Mouse (Mus musculus) limb, embryonic 14.5 days (tissue): ENCODE data around the gene Neurl1a. TPM values are rescaled to one million over a fixed set of nuclear protein-coding genes. Genes with fewer than 3 reads are reported as not detected.

ENCODE experiments used
- ATAC-seq: fragments of 200-750 bp; cut with Nextera tagmentation; 2 replicates; pipeline ENCODE4 v1.8.0; 2017; ENCODE audit warnings: low read depth, moderate number of reproducible peaks, moderate TSS enrichment; ENCODE audit not compliant: low FRiP score
- DNase-seq: peaks from one replicate; pipeline ENCODE4 v3.0.0-alpha.2; 2015; ENCODE audit warnings: low spot score
- H3K27ac ChIP-seq: fragments of 300-500 bp; sonication (generic); replicated peaks from 2 replicates; pipeline ENCODE4 v1.5.1; 2014; ENCODE audit warnings: low read depth, mild to moderate bottlenecking, low read length, moderate library complexity, mixed read lengths
- H3K27me3 ChIP-seq: fragments of 300-500 bp; sonication (generic); 2 replicates; pipeline ENCODE4 v1.6.1; 2014; ENCODE audit warnings: low read length, mixed read lengths; ENCODE audit not compliant: control insufficient read depth, insufficient read depth
- H3K36me3 ChIP-seq: fragments of 300-500 bp; sonication (generic); 2 replicates; pipeline ENCODE4 v1.6.1; 2014; ENCODE audit warnings: mild to moderate bottlenecking, low read length, moderate library complexity, mixed read lengths; ENCODE audit not compliant: control insufficient read depth, insufficient read depth
- H3K4me1 ChIP-seq: fragments of 300-500 bp; sonication (generic); 2 replicates; pipeline ENCODE4 v1.6.1; 2014; ENCODE audit warnings: antibody characterized with exemption, low read length, mixed read lengths; ENCODE audit not compliant: control insufficient read depth, insufficient read depth
- H3K4me2 ChIP-seq: fragments of 300-500 bp; sonication (generic); replicated peaks from 2 replicates; pipeline ENCODE4 v1.6.1; 2014; ENCODE audit warnings: low read depth, mild to moderate bottlenecking, low read length, moderate library complexity; ENCODE audit not compliant: severe bottlenecking
- H3K4me3 ChIP-seq: fragments of 300-500 bp; sonication (generic); replicated peaks from 2 replicates; pipeline ENCODE4 v1.5.1; 2014; ENCODE audit warnings: low read length
- H3K9ac ChIP-seq: fragments of 300-500 bp; sonication (generic); 2 replicates; pipeline ENCODE4 v1.6.1; 2014; ENCODE audit warnings: mild to moderate bottlenecking, low read depth, low read length, moderate library complexity; ENCODE audit not compliant: severe bottlenecking
- H3K9me3 ChIP-seq: fragments of 300-500 bp; sonication (generic); 2 replicates; pipeline ENCODE4 v1.6.1; 2016; ENCODE audit warnings: low read length; ENCODE audit not compliant: control insufficient read depth
- POLR2A ChIP-seq: fragments of 200-500 bp; IDR thresholded peaks from 2 replicates; pipeline ENCODE4 v1.8.0; 2012; ENCODE audit warnings: inconsistent platforms, mild to moderate bottlenecking, moderate library complexity, borderline replicate concordance; ENCODE audit not compliant: insufficient read depth, insufficient read length; ENCODE audit errors: extremely low read depth
- WGBS: fragments of 180-500 bp; shearing (Covaris S2); extraction: QIAGEN DNeasy Blood & Tissue Kit; methylation state at CpG from one replicate; pipeline ENCODE4 v1.1.7; 2014; 5-methylcytosine and 5-hydroxymethylcytosine counted together
- polyA plus RNA-seq, 2 experiments: library from polyadenylated mRNA; depleted of rRNA in 1 of 2; stranded (reverse) in 1 of 2; unstranded in 1 of 2; fragments of >200 nt; fragmentation: Nextera tagmentation in 1 of 2; extraction: Ambion mirVana in 1 of 2; gene quantifications; 2 replicates each; pipeline versions ENCODE4 v1.2.1 to v1.2.3; 2012 to 2014

Neurl1a gene
- polyA plus RNA-seq, 2 experiments = 8.0 to 10.3 TPM

DNA sequence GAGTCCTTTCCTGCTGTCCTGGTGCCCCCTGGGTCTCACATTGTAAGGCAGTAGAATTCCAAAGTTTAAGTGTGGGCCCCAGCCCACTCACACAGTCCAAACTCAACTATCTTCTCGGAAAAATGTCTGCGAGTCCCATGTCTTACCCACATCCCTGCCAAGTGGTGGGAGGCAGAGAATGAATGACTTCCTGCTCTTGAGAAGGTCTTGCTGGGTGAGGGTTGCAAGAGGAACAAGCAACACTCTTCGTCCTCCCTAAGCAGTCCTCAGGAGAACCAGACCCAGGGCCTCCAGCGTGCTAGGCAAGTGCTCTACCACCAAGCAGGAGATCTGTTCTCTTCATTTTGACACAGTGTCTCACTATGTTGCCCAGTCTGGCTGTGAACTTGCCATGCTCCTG is 63.6 kb downstream of the Neurl1a start:
- no peak overlapping the region for H3K4me2 ChIP-seq
- whole genome bisulfite sequencing = 82% methylated on average over 4 of the region's 4 CpGs
- peaks cover 2% of the 10 kb centered on the region; the same call in 1 of the 2 replicates for H3K4me1 ChIP-seq
- H3K27ac ChIP-seq = no peak overlapping the region
- no peak overlapping the region for H3K4me3 ChIP-seq
- TF ChIP-seq POLR2A = no peak
- ATAC-seq (no peak), DNase-seq (no peak)
- no peaks in the 10 kb centered on the region for H3K9me3 ChIP-seq
- H3K9ac ChIP-seq = no peak overlapping the region
- H3K36me3 ChIP-seq = no peaks in the 10 kb centered on the region
- H3K27me3 ChIP-seq = no peaks in the 10 kb centered on the region

DNA sequence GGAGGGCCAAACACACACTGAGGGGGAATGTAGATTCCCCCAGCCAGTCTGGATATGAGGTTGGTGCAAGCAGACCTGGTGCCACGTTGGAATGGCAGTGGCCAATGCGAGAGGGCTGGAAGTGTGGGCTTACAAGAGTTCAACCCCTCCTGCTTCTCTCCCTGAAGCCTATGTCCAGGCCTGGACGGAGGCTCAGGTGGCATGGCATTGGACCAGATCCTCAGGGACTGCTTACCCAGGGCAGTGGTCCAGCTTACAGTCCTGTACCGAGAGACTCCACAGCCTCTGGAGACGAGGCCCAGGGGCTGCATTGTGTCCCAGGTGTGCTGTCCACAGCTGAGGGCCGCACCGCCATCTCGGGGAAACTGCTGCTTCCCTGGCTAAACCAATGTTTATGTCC is 66.9 kb downstream of the Neurl1a start:
- no peak overlapping the region for H3K9ac ChIP-seq
- DNase-seq = no peak
- no peak for ATAC-seq
- H3K9me3 ChIP-seq = no peaks in the 10 kb centered on the region
- H3K27ac ChIP-seq = no peak overlapping the region
- no peak overlapping the region for H3K4me3 ChIP-seq
- H3K27me3 ChIP-seq = no peaks in the 10 kb centered on the region
- H3K4me2 ChIP-seq = no peak overlapping the region
- TF ChIP-seq POLR2A = no peak
- H3K36me3 ChIP-seq = no peaks in the 10 kb centered on the region
- WGBS = 75% methylated on average over 8 of the region's 8 CpGs
- peaks cover 2% of the 10 kb centered on the region; the same call in 1 of the 2 replicates for H3K4me1 ChIP-seq

DNA sequence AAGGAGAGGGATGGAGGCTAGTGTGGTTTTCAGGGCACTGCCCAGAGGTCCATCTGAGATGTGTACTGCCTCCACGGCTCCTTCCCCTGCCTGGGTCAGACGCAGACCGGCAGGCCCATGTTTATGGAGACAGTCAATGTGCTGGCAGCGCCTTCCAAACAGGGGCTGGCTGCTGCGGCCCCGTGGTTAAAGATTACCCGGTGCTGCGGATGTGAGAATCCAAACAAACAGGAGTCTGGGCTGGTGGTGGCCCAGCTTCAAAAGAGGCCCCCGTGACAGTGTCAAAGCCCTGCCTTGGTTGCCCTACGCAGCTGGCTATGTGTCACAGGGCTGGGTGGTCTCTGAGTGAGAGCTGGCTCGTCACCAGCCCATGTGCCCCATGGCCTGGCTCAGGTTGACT is 69.2 kb downstream of the Neurl1a start:
- Histone ChIP-seq H3K4me3 (no peak overlapping the region), H3K9ac (no peak overlapping the region), H3K9me3 (no peaks in the 10 kb centered on the region)

DNA sequence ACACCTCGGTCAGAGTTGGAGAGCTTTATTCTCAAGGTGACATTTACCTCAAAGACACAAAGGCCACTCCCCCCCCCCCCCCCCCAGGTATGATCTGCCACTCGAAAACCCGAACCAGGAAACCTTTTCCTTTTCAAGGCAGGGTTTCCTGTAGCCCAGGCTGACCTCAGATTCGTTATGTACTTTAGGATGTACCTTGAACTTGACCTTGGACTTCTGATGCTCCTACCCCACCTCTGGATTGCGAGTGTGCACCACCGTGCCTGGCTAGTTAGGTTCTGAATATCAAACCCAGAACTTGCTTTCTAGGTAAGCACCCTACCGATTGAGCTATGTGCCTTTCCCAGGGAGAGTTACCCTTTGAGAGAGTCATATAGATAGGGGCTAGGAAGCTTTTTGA is 69.7 kb downstream of the Neurl1a start:
- WGBS = 78% methylated on average over 7 of the region's 7 CpGs
- no peak overlapping the region for H3K4me3 ChIP-seq
- H3K27ac ChIP-seq = no peak overlapping the region
- H3K27me3 ChIP-seq = peaks cover 15% of the 10 kb centered on the region
- H3K4me1 ChIP-seq = no peaks in the 10 kb centered on the region
- H3K4me2 ChIP-seq = no peak overlapping the region
- ATAC-seq = no peak
- H3K9ac ChIP-seq = no peak overlapping the region
- no peak for DNase-seq
- no peaks in the 10 kb centered on the region for H3K9me3 ChIP-seq
- no peak for TF ChIP-seq POLR2A
- H3K36me3 ChIP-seq = no peaks in the 10 kb centered on the region

More for the DNA sequence above, 69.2 kb downstream of the Neurl1a start:
- Histone ChIP-seq H3K36me3 (no peaks in the 10 kb centered on the region), H3K27ac (no peak overlapping the region), H3K4me1 (no peaks in the 10 kb centered on the region), H3K4me2 (no peak overlapping the region), H3K27me3 (peaks cover 10% of the 10 kb centered on the region)
- WGBS = 35% methylated on average over 10 of the region's 11 CpGs
- no peak for ATAC-seq
- no peak for DNase-seq
- no peak for TF ChIP-seq POLR2A

DNA sequence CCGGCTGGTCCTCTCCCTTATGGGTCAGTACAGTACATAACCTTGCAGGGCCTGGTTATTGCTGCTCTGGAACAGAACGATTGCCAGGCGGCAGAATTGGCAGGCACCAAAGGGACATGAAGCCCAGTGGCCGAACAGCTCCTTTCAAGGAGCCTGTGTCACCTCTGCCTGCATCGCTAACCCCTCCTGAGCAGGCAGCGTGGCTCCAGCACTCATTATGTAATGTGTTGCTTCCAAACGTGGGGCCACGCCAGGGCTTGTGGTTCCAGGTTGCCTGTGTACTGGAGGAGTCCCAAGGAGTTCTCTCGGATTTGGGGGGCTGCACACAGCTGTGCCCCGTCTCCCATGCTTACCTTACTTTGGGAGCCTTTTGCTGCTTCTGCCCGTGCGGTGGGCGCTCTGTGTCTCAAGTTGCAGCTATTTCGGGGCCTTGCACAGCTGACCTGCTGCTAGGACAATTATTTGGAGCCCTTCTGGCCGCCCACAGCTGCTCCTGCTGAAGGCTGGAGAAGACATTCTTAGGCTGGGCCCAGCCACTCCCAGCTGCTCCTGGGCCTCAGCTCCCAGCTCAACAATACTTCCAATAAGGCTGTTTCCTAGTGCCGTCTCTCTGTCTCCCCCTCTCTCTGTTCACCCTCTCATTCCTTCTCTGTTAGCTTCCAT is 70.4 kb downstream of the Neurl1a start:
- Histone ChIP-seq H3K27ac (no peak overlapping the region), H3K4me1 (no peaks in the 10 kb centered on the region), H3K9me3 (no peaks in the 10 kb centered on the region), H3K36me3 (no peaks in the 10 kb centered on the region), H3K27me3 (peaks cover 23% of the 10 kb centered on the region), H3K4me3 (no peak overlapping the region), H3K9ac (0 out of 2 replicates have a peak overlapping the region, but pooled peaks have one; percentile 16), H3K4me2 (no peak overlapping the region)
- DNase-seq (peak; percentile 55), ATAC-seq (peak; percentile 67)
- no peak for TF ChIP-seq POLR2A
- 46% methylated on average over 16 of the region's 16 CpGs for WGBS

DNA sequence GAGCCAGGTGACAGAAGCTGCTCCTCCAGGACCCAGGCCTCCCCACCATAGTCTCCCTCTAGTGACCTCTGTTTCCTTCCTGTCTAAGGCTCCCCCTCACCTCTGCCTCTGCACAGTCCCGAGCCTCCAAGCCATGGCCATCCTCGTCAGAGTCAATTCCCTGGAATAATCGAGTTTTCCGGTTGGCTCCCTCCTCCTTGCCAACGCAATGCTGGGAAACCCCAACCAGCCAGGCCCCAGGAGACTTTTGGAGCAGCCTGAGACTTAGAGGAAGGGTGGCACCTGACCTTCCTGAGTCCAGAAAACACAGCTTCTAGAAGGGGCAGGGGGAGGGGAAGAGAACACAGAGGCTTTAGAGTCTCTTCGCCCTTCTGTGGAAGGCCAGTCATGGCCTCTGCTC is 72.3 kb downstream of the Neurl1a start:
- 78% methylated on average over 6 of the region's 6 CpGs for WGBS

More for the DNA sequence above, 72.3 kb downstream of the Neurl1a start:
- ATAC-seq = no peak
- Histone ChIP-seq H3K27ac (no peak overlapping the region), H3K9me3 (no peaks in the 10 kb centered on the region), H3K4me2 (no peak overlapping the region), H3K4me1 (no peaks in the 10 kb centered on the region), H3K9ac (no peak overlapping the region), H3K4me3 (no peak overlapping the region), H3K36me3 (no peaks in the 10 kb centered on the region), H3K27me3 (peaks cover 30% of the 10 kb centered on the region)
- DNase-seq = no peak
- TF ChIP-seq POLR2A = no peak
